Mouse (Mus musculus): ENCODE results near the gene Terf2. TPM values are rescaled to one million over a fixed set of nuclear protein-coding genes. Genes with fewer than 3 reads are reported as not detected.

Terf2 gene
- polyA plus RNA-seq, 1 experiment, result not detected

DNA sequence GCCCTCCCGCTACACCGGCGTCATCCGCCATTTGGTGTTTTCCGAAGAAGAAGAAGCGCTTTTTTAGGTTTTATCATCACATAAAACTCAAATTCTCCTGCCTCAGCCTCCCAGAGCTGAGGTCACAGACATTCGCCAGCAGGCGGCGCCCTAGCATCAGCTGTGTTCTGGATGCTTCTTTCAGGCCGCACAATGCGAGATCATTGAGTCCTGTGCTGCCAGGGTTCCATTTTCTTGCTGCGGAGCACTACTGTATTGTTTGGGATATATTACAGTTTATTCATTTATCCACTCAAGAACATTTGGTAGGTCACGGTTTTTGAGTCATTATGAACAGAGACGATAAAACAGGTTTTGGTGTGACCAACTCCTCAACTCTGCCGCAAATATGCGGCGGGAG is 11.0 kb downstream of the Terf2 start:
- no peak overlapping the region for H3K27ac ChIP-seq (ENCODE audit: insufficient read depth, low read depth, low read length)
- 97% methylated on average over 17 of the region's 17 CpGs for WGBS

DNA sequence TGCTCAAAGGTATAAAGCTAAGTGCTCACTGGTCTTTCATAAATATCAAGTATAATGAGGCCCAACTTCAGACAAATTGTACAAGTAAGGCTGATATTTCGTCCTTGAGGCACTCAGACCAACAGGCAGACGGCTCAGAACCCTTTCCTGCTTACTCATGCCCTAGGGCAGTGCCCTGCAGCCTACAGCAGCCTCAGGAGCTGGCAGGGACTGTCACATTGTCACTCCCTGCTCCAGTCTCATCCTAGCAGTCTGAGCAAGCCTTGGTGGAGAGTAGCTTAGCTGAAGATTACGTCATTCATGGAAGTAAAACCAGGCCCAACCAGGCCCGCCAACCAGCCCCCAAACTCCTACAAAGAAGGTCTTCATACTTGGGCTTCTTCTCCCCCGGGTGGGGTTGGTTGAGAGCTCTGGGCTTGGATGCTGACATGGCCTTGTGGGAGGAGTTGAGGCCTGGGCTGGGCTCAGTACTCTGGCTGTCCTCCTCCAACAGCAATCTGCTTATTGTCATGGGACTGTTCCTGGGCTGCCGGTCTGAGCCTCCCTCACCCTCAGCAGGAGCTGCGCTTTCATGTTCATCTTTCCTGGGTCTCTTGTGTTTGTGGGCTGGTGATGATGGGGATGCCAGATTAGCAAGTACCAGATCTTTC is 20.0 kb downstream of the Terf2 start:
- TF ChIP-seq CTCF (IDR thresholded peaks at IDR 0.05; ENCODE audit: insufficient read depth, low read depth, low read length) (no peak), POLR2A (IDR thresholded peaks at IDR 0.05; ENCODE audit: insufficient read depth, low read depth, low read length) (no peak)
- WGBS, result 89% methylated on average over 7 of the region's 7 CpGs
- no peak overlapping the region for H3K27ac ChIP-seq (ENCODE audit: insufficient read depth, low read depth, low read length)
- H3K4me3 ChIP-seq (ENCODE audit: insufficient read depth, low read depth, low read length), result no peak overlapping the region
- no peaks in the 10 kb centered on the region for H3K4me1 ChIP-seq (ENCODE audit: control insufficient read depth, insufficient read depth, low read length)

More for the DNA sequence above, 11.0 kb downstream of the Terf2 start:
- H3K4me3 ChIP-seq (ENCODE audit: insufficient read depth, low read depth, low read length), result no peak overlapping the region
- TF ChIP-seq POLR2A (IDR thresholded peaks at IDR 0.05; ENCODE audit: insufficient read depth, low read depth, low read length) (no peak), CTCF (IDR thresholded peaks at IDR 0.05; ENCODE audit: insufficient read depth, low read depth, low read length) (no peak)
- H3K4me1 ChIP-seq (ENCODE audit: control insufficient read depth, insufficient read depth, low read length), result no peaks in the 10 kb centered on the region

- 75% methylated on average over 1 of the region's 1 CpGs for WGBS
- no peak overlapping the region for H3K27ac ChIP-seq (ENCODE audit: insufficient read depth, low read depth, low read length)
- H3K4me3 ChIP-seq (ENCODE audit: insufficient read depth, low read depth, low read length), result no peak overlapping the region
- TF ChIP-seq POLR2A (IDR thresholded peaks at IDR 0.05; ENCODE audit: insufficient read depth, low read depth, low read length) (no peak), CTCF (IDR thresholded peaks at IDR 0.05; ENCODE audit: insufficient read depth, low read depth, low read length) (no peak)
- no peaks in the 10 kb centered on the region for H3K4me1 ChIP-seq (ENCODE audit: control insufficient read depth, insufficient read depth, low read length)
These were observed 22.2 kb downstream of the Terf2 start for GRCm38 (mm10) chr8:107074128-107074527.

DNA sequence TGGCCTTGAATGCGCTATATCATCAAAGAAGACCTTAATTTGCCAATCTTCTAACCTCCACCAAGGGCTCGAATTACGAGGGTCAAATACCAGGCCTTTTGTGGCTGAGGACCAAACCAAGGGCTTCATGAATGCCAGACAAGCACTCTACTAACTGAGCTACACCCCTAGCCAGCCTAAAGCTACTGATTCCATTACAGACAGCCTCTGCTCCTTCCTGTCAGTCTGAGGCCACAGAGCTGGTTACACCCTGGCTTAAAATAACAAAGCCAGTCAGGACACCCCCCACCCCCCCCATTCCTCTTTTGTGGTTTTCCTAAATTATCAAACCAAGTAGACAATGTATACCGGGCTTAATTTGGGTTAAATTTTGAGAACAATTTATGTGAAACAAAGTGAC is 22.6 kb downstream of the Terf2 start:
- Histone ChIP-seq H3K4me3 (ENCODE audit: insufficient read depth, low read depth, low read length) (no peak overlapping the region), H3K4me1 (ENCODE audit: control insufficient read depth, insufficient read depth, low read length) (no peaks in the 10 kb centered on the region), H3K27ac (ENCODE audit: insufficient read depth, low read depth, low read length) (no peak overlapping the region)
- TF ChIP-seq CTCF (IDR thresholded peaks at IDR 0.05; ENCODE audit: insufficient read depth, low read depth, low read length) (no peak), POLR2A (IDR thresholded peaks at IDR 0.05; ENCODE audit: insufficient read depth, low read depth, low read length) (no peak)
- whole genome bisulfite sequencing, result 82% methylated on average over 4 of the region's 4 CpGs

DNA sequence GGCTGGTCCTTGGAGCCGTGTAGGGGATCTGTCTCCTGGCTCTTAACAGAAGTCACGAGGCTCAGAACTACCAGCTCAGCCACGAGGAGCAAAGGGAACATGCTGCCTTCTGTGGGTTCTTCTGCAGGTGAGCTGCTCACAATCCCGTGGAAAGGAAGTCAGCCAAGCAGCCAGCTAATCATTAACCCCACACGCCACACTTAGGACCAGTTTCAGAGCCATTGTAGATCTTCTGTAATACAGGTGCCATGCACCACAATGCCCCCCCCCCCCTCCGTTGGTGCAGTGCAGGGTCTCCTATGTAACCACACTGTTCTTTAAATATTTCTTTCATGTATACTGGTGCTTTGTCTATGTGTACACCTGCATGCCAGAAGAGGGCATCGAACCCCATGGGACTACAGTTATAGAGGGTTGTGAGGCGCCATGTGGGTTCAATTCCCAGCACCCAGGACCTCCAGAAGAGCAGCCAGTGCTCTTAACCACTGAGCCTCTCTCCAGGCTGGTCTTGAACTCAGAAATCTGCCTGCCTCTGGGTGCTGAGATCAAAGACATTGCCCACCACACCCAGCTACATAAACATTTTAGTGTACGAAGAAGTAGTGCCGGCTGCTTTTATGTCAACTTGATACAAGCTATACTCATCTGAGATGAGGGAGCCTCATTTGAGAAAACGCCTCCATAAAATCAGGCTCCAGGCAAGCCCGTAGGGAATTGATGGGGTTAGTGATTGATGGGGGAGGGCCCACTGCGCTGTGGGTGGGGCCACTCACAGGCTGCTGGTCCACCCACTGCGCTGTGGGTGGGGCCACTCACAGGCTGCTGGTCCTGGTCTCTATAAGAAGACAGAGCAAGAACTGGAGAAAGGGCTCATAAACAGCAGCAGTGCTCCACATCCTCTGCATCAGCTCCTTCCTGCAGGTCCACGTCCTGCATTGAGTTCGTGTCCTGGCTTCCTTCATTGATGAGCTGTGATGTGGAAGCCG is 30.5 kb downstream of the Terf2 start, which contains the start of gene Tmed6:
Tmed6 (minus strand) TSS at position 134 of the 986 bp plus-strand sequence.
- H3K27ac ChIP-seq (ENCODE audit: insufficient read depth, low read depth, low read length), result no peak within 1 kb of the TSS
- H3K4me3 ChIP-seq (ENCODE audit: insufficient read depth, low read depth, low read length), result no peak within 1 kb of the TSS
- no peaks in the 10 kb centered on the region for H3K4me1 ChIP-seq (ENCODE audit: control insufficient read depth, insufficient read depth, low read length)
- 65% methylated on average over 17 of the region's 17 CpGs for WGBS
- no peak for TF ChIP-seq POLR2A (IDR thresholded peaks at IDR 0.05; ENCODE audit: insufficient read depth, low read depth, low read length)
- no peak for TF ChIP-seq CTCF (IDR thresholded peaks at IDR 0.05; ENCODE audit: insufficient read depth, low read depth, low read length)

GRCm38 (mm10) chr8:107062613-107063012 is 33.7 kb downstream of the Terf2 start:
- Histone ChIP-seq H3K4me3 (ENCODE audit: insufficient read depth, low read depth, low read length) (no peak overlapping the region), H3K27ac (ENCODE audit: insufficient read depth, low read depth, low read length) (no peak overlapping the region), H3K4me1 (ENCODE audit: control insufficient read depth, insufficient read depth, low read length) (no peaks in the 10 kb centered on the region)
- TF ChIP-seq CTCF (IDR thresholded peaks at IDR 0.05; ENCODE audit: insufficient read depth, low read depth, low read length), result no peak
- no peak for TF ChIP-seq POLR2A (IDR thresholded peaks at IDR 0.05; ENCODE audit: insufficient read depth, low read depth, low read length)
- WGBS, result 69% methylated on average over 1 of the region's 1 CpGs

DNA sequence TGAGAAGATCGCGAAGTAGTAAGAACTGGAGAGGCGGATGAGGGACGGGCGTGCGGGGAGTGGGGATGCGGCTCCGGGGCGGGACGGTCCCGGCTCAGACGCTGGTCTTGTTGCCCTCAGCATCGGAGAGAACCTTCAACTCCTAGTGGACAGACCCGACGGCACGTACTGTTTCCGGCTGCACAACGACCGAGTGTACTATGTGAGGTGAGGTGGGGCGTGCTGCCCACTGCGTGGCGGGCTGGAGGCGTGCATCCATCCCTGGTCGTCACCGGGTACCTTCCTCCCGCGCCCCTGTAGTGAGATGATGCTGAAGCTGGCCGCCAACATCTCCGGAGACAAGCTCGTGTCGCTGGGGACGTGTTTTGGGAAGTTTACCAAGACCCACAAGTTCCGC is 39.4 kb downstream of the Terf2 start:
- under 1% methylated on average over 33 of the region's 33 CpGs for WGBS
- TF ChIP-seq CTCF (IDR thresholded peaks at IDR 0.05; ENCODE audit: insufficient read depth, low read depth, low read length) (no peak), POLR2A (IDR thresholded peaks at IDR 0.05; ENCODE audit: insufficient read depth, low read depth, low read length) (no peak)
- H3K4me1 ChIP-seq (ENCODE audit: control insufficient read depth, insufficient read depth, low read length), result peaks cover 6% of the 10 kb centered on the region; the same call in 1 of the 2 replicates

DNA sequence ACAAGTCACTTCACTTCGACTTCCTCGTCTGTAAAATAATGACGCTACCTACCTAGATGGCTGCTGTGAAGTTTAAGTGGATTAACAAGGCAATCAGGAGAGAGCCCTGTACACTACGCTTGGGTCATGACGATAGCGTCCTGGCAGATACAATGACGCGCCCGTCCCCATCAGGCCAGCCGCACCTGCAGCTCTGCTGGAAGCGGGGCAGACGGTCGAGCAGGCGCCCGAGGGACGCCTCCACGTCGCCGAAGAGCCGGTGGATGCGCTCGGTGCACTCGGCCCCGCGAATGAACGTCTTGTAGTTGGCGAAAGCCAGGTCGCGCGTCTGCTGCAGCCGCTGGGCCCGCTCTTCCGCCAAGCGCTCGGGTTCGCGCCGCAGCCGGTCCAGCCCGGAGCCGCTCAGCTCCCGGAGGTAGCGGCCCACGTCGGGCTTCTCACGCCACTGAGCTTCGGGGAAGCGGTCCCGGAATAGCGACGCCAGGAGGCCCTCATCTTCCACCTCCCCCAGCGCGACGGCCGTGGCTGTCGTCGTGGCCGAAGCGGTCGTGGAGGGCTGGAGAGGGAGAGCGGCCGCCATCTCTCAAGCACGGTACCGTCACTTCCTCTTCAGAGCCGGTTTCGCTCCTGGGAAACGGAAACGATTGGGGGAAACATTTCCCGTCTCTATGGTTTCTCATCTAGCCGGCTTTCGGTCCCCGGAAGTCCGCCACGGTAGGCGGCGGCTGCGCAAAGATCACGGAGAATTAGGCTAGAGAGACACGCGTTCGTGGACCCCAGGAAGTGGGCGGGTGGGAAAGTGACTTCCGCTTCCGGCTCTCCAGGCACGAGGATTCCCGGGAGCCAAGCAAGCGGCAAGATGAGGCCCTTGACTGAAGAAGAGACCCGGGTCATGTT is 40.0 kb downstream of the Terf2 start, which contains the start of the genes Cog8 and Nip7:
Cog8 (minus strand) TSS at position 614 of the 897 bp plus-strand sequence.
Nip7 (plus strand) TSS at position 802 of the 897 bp plus-strand sequence.
- under 1% methylated on average over 88 of the region's 88 CpGs for WGBS
- Histone ChIP-seq H3K27ac (ENCODE audit: insufficient read depth, low read depth, low read length) (no peak within 1 kb of the TSS), H3K4me1 (ENCODE audit: control insufficient read depth, insufficient read depth, low read length) (peaks cover 6% of the 10 kb centered on the region; the same call in 1 of the 2 replicates), H3K4me3 (ENCODE audit: insufficient read depth, low read depth, low read length) (peak within 1 kb of the TSS; percentile 81)
- no peak for TF ChIP-seq CTCF (IDR thresholded peaks at IDR 0.05; ENCODE audit: insufficient read depth, low read depth, low read length)
- TF ChIP-seq POLR2A (IDR thresholded peaks at IDR 0.05; ENCODE audit: insufficient read depth, low read depth, low read length), result peak; percentile 53; the same call in 1 of the 2 replicates

More for the DNA sequence above, 39.4 kb downstream of the Terf2 start:
- Histone ChIP-seq H3K4me3 (ENCODE audit: insufficient read depth, low read depth, low read length) (peak overlapping the region; percentile 64), H3K27ac (ENCODE audit: insufficient read depth, low read depth, low read length) (no peak overlapping the region)

Measured in olfactory bulb, adult 2 months (tissue).